Comparison of ENCODE assay signal across 13 mouse cellular contexts in the genomic region with DNA sequence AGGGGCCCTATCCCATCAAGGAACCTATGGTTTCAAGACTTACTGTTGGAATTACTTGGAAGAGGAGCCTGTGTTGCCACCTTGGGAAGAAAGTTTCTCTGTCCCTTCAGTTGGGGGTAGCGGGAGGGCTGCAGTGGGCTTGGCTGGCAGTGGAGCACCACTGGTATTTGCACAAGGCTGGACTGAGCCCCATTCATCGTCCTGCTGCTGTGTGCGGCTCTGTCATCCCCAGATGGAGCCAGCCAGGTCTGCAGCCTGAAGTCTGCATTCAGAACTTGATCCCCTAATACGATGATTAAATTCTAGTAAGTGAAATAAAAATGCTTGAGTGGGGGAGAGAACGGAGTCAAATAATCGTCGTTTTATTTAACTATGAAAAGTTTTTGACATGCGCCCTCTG. TPM values are rescaled to one million over a fixed set of nuclear protein-coding genes. Genes with fewer than 3 reads are reported as not detected.
A peak's percentile ranks its signal among the peaks of the same experiment; 100 is the strongest.
DNase-seq lines count a peak whose midpoint lies in the region; ATAC-seq lines count a peak whose summit lies in the region.
"Had no signal": no experiment of that assay in that cellular context is flagged by ENCODE, and none has a peak within 500 bp of the region (broad histone marks: within the 10 kb centered on the region; RNA-seq: fewer than 3 reads in every experiment).

No protein-coding gene starts in this region.

- H3K27ac ChIP-seq in heart, embryonic 15.5 days = peak overlapping the region; percentile 80
- H3K27ac ChIP-seq in embryonic facial prominence, embryonic 14.5 days (replicated peaks; ENCODE audit: low read depth, low read length) = peak overlapping the region; percentile 94
- peak overlapping the region; percentile 98 for H3K27ac ChIP-seq in limb, embryonic 12.5 days
- H3K27ac ChIP-seq: liver, embryonic 12.5 days had no signal

- H3K9me3 ChIP-seq in heart, embryonic 15.5 days (replicated peaks) = no peaks in the 10 kb centered on the region
- no peaks in the 10 kb centered on the region for H3K9me3 ChIP-seq in megakaryocyte, embryonic 14.5 days
- no peaks in the 10 kb centered on the region for H3K9me3 ChIP-seq in embryonic facial prominence, embryonic 14.5 days (ENCODE audit: control insufficient read depth, low read length)
- H3K9me3 ChIP-seq in limb, embryonic 12.5 days = no peaks in the 10 kb centered on the region
- H3K9me3 ChIP-seq: intestine, embryonic 15.5 days; liver, embryonic 12.5 days had no signal

- no peak overlapping the region for H3K9ac ChIP-seq in heart, embryonic 15.5 days
- peak overlapping the region; percentile 65; the same call in 1 of the 2 replicates for H3K9ac ChIP-seq in embryonic facial prominence, embryonic 14.5 days (ENCODE audit: low read depth, low read length)
- no peak overlapping the region for H3K9ac ChIP-seq in limb, embryonic 12.5 days (replicated peaks)
- H3K9ac ChIP-seq: intestine, embryonic 15.5 days; liver, embryonic 12.5 days had no signal

- intact Hi-C loops in heart, postnatal 36 days (cut with DNase I) = loop anchor here (5.0 kb wide), 1 partner anchor 47 kb away; no protein-coding TSS in a partner anchor

- H3K4me2 ChIP-seq in heart, embryonic 15.5 days = no peak overlapping the region
- H3K4me2 ChIP-seq in embryonic facial prominence, embryonic 14.5 days (ENCODE audit: low read depth, low read length) = peak overlapping the region; percentile 46; the same call in 1 of the 2 replicates
- peak overlapping the region; percentile 29 for H3K4me2 ChIP-seq in limb, embryonic 12.5 days
- H3K4me2 ChIP-seq: intestine, embryonic 15.5 days; liver, embryonic 12.5 days had no signal

- peaks cover 41% of the 10 kb centered on the region for H3K4me1 ChIP-seq in heart, embryonic 15.5 days (replicated peaks)
- peaks cover 88% of the 10 kb centered on the region for H3K4me1 ChIP-seq in megakaryocyte, embryonic 14.5 days
- peaks cover 30% of the 10 kb centered on the region for H3K4me1 ChIP-seq in embryonic facial prominence, embryonic 14.5 days (ENCODE audit: control insufficient read depth, insufficient read depth, low read length)
- peaks cover 38% of the 10 kb centered on the region for H3K4me1 ChIP-seq in limb, embryonic 12.5 days (replicated peaks)

- H3K36me3 ChIP-seq in heart, embryonic 15.5 days = peaks cover under 1% of the 10 kb centered on the region; the same call in 1 of the 2 replicates
- H3K36me3 ChIP-seq in megakaryocyte, embryonic 14.5 days (replicated peaks; ENCODE audit: low read length) = peaks cover 99% of the 10 kb centered on the region
- H3K36me3 ChIP-seq in embryonic facial prominence, embryonic 14.5 days (ENCODE audit: control insufficient read depth, insufficient read depth, low read length) = peaks cover 18% of the 10 kb centered on the region
- H3K36me3 ChIP-seq in limb, embryonic 12.5 days = peaks cover 50% of the 10 kb centered on the region
- H3K36me3 ChIP-seq: intestine, embryonic 15.5 days had no signal

- no peak for DNase-seq in heart, postnatal 36 days
- peak; percentile 48 for DNase-seq in embryonic facial prominence, embryonic 14.5 days (ENCODE audit: low spot score)
- no peak for DNase-seq in frontal cortex, postnatal 25 days (ENCODE audit: low spot score in 2 of 2)
- DNase-seq: cerebellum, adult 2 months; thymus, adult 18-20 months had no signal

- no peak for ATAC-seq in heart, embryonic 15.5 days (replicated peaks; ENCODE audit: insufficient number of reproducible peaks, insufficient read depth, low FRiP score, low read depth)
- no peak for ATAC-seq in megakaryocyte, adult 5-6 weeks (ENCODE audit: poor library complexity, severe bottlenecking)
- ATAC-seq in embryonic facial prominence, embryonic 14.5 days (ENCODE audit: low read depth) = peak; percentile 60; the same call in 1 of the 2 replicates
- ATAC-seq in limb, embryonic 12.5 days (ENCODE audit: insufficient number of reproducible peaks, insufficient read depth, low FRiP score, low TSS enrichment, low read depth) = peak; percentile 77
- no peak for ATAC-seq in frontal cortex, adult (ENCODE audit: low TSS enrichment)
- ATAC-seq: forebrain, embryonic 16.5 days had no signal

- 76% methylated on average over 8 of the region's 8 CpGs for WGBS in heart, embryonic 15.5 days
- WGBS in embryonic facial prominence, embryonic 14.5 days = 46% methylated on average over 8 of the region's 8 CpGs
- 67% methylated on average over 8 of the region's 8 CpGs for WGBS in limb, embryonic 12.5 days

- H3K4me3 ChIP-seq in heart, embryonic 15.5 days = no peak overlapping the region
- peak overlapping the region; percentile 53 for H3K4me3 ChIP-seq in megakaryocyte, embryonic 14.5 days (replicated peaks)
- no peak overlapping the region for H3K4me3 ChIP-seq in embryonic facial prominence, embryonic 14.5 days (ENCODE audit: low read depth, low read length)
- H3K4me3 ChIP-seq in limb, embryonic 12.5 days (replicated peaks) = no peak overlapping the region
- H3K4me3 ChIP-seq: intestine, embryonic 15.5 days; liver, embryonic 12.5 days had no signal

- no peaks in the 10 kb centered on the region for H3K27me3 ChIP-seq in heart, embryonic 15.5 days
- H3K27me3 ChIP-seq in megakaryocyte, embryonic 14.5 days (replicated peaks) = no peaks in the 10 kb centered on the region
- no peaks in the 10 kb centered on the region for H3K27me3 ChIP-seq in embryonic facial prominence, embryonic 14.5 days (replicated peaks; ENCODE audit: control insufficient read depth, insufficient read depth, low read length)
- no peaks in the 10 kb centered on the region for H3K27me3 ChIP-seq in limb, embryonic 12.5 days
- H3K27me3 ChIP-seq: intestine, embryonic 15.5 days; liver, embryonic 12.5 days had no signal

RNA-seq across cellular contexts. Expression of a gene that starts 44.1 kb away (rescaled TPM):
- polyA plus RNA-seq in heart, embryonic 15.5 days (2015; fragmentation: Nextera tagmentation; extraction: Ambion mirVana) = 156 and 179 TPM in 2 replicates
- total RNA-seq in heart, postnatal 36 days (2021) = 100 to 1,000 TPM in 1 of 2 experiments, 10 to 100 TPM in 1; 95.7 to 104 TPM
- 13.5 and 35.9 TPM in 2 replicates for polyA plus RNA-seq in megakaryocyte, embryonic 14.5 days (2012; ENCODE audit: insufficient read depth, low replicate concordance)
- 76.0 and 79.3 TPM in 2 replicates for total RNA-seq in megakaryocyte, adult 5-6 weeks (2015)
- 33.6 and 47.5 TPM in 2 replicates for total RNA-seq in megakaryocyte, adult 5-6 weeks (2017)
- 252 and 269 TPM in 2 replicates for polyA plus RNA-seq in embryonic facial prominence, embryonic 14.5 days (2014; fragmentation: Nextera tagmentation; extraction: Ambion mirVana)
- polyA plus RNA-seq in limb, embryonic 12.5 days (2016; fragmentation: Nextera tagmentation; extraction: Ambion mirVana) = 382 and 395 TPM in 2 replicates

Comparison
In these comparisons a context has a peak if more than half of its experiments do, and no peak if none do; other contexts are left out.
1. ATAC-seq: peak in embryonic facial prominence, embryonic 14.5 days (single experiment) and limb, embryonic 12.5 days (single experiment); none in heart, embryonic 15.5 days (single experiment), megakaryocyte, adult 5-6 weeks (single experiment) and frontal cortex, adult (single experiment).
2. Peak in every context shown above with its lines, with median percentiles within 50 percentile points of each other: H3K27ac ChIP-seq.